Mouse (Mus musculus): Measurements from ENCODE around the gene Ttc3.
A peak's percentile ranks its signal among the peaks of the same experiment; 100 is the strongest.
"Not testable (repeated sequence)": the region's sequence is repeated elsewhere in the genome, so short reads cannot be mapped to it uniquely, and the experiment has no call there.

Gene Ttc3

GRCm38 (mm10) chr16:94436801-94437200, 66.4 kb downstream of the Ttc3 start:
- DNase-seq = no peak

GRCm38 (mm10) chr16:94441361-94441760, 70.9 kb downstream of the Ttc3 start:
- DNase-seq = no peak

GRCm38 (mm10) chr16:94449151-94449550, 78.7 kb downstream of the Ttc3 start:
- no peak for DNase-seq

- no peak for DNase-seq
Measured at GRCm38 (mm10) chr16:94449632-94450031, 79.2 kb downstream of the Ttc3 start.

GRCm38 (mm10) chr16:94451545-94452488, 81.4 kb downstream of the Ttc3 start:
- no peak for DNase-seq

- DNase-seq = no peak
Measured at GRCm38 (mm10) chr16:94452768-94453167, 82.3 kb downstream of the Ttc3 start.

GRCm38 (mm10) chr16:94454146-94454545, 83.7 kb downstream of the Ttc3 start:
- DNase-seq = no peak

GRCm38 (mm10) chr16:94464067-94464466, 93.6 kb downstream of the Ttc3 start:
- no peak for DNase-seq

- no peak for DNase-seq
Measured at GRCm38 (mm10) chr16:94465900-94466299, 95.5 kb downstream of the Ttc3 start.

GRCm38 (mm10) chr16:94466317-94466716, 95.9 kb downstream of the Ttc3 start:
- DNase-seq = not testable (repeated sequence)

- peak; percentile 32 for DNase-seq
Measured at GRCm38 (mm10) chr16:94467337-94468055, 97.1 kb downstream of the Ttc3 start.

GRCm38 (mm10) chr16:94468391-94468790, 98.0 kb downstream of the Ttc3 start:
- DNase-seq = no peak

- DNase-seq = peak; percentile 74
Measured at GRCm38 (mm10) chr16:94472515-94472951, 102.1 kb downstream of the Ttc3 start.

- peak; percentile 54 for DNase-seq
Measured at GRCm38 (mm10) chr16:94473086-94473822, 102.8 kb downstream of the Ttc3 start.

GRCm38 (mm10) chr16:94484752-94485535, 114.5 kb downstream of the Ttc3 start:
- DNase-seq = no peak

GRCm38 (mm10) chr16:94487341-94487740, 116.9 kb downstream of the Ttc3 start:
- no peak for DNase-seq

- DNase-seq = no peak
Measured at GRCm38 (mm10) chr16:94489326-94489725, 118.9 kb downstream of the Ttc3 start.

- DNase-seq = not testable (repeated sequence)
Measured at GRCm38 (mm10) chr16:94497176-94497575, 126.8 kb downstream of the Ttc3 start.

GRCm38 (mm10) chr16:94497911-94498310, 127.5 kb downstream of the Ttc3 start:
- peak; percentile 26 for DNase-seq

GRCm38 (mm10) chr16:94504192-94504591, 133.8 kb downstream of the Ttc3 start:
- no peak for DNase-seq

GRCm38 (mm10) chr16:94507071-94507470, 136.7 kb downstream of the Ttc3 start:
- DNase-seq = no peak

GRCm38 (mm10) chr16:94508769-94509168, 138.4 kb downstream of the Ttc3 start:
- DNase-seq = no peak
